Mouse (Mus musculus) bone marrow, adult 2 months (tissue): ENCODE results near the gene Gsk3b.

Experiments used
- CTCF ChIP-seq: fragments of 200-500 bp; IDR thresholded peaks from 2 replicates; pipeline ENCODE4 v1.5.1; 2011; ENCODE audit warnings: low read length, control low read depth; ENCODE audit not compliant: control insufficient read depth, insufficient read depth
- POLR2A ChIP-seq: fragments of 200-500 bp; IDR thresholded peaks from 2 replicates; pipeline ENCODE4 v1.6.1; 2011; ENCODE audit warnings: low read depth, mild to moderate bottlenecking, control low read depth, low read length, borderline replicate concordance; ENCODE audit not compliant: control insufficient read depth

GRCm38 (mm10) chr16:38157854-38158622, 69.2 kb downstream of the Gsk3b start:
- TF ChIP-seq CTCF = no peak
- no peak for TF ChIP-seq POLR2A
